Mouse (Mus musculus): ENCODE data around the gene Colca2.
A peak's percentile ranks its signal among the peaks of the same experiment; 100 is the strongest.

The Colca2 gene

DNA sequence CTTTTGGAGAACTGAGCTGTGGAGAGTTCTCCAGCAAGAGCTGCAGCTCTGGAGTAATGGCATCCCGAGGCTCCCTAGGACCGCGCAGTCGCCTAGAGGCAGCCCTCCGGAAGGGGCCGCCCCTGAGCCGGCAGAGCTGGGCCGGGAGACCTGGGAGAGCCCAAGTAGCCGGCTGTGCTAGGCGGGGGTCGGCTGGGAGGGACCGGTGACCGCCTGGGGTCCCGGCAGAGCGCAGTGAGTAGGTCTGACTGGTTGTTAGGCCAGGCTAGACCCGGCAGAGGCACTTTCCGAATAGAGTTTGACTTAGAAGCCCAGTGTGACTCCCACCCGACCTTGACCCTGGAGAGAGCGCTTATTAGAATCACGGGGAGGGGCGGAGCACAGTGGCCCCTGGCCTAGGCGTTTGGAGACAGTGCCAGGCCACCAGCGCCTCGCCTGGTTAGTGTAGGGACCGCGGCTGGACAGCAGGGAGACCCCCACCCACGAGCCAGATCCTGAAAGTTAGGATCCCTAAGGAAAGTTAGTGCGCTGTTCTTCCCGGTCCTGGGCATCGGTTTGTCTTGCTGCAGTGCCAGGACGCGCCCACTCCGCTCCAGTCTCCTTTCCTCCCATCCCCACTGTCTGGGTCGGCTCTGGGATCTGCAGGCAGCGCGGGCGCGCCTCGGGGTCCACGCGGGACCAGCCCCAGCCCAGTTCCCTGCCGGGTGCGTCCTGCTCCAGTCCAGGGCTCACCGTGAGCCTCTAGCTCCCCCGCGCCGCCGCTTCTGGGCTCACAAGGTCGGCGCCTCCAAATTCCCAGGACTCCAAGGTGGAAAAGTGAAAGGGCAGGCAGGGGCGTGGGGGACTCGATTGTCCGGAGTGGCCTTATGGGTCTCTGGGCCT lies at the start of gene Colca2:
Colca2 (minus strand) TSS at position 70 of the 882 bp plus-strand sequence.
- DNase-seq: peak; percentile 52

DNA sequence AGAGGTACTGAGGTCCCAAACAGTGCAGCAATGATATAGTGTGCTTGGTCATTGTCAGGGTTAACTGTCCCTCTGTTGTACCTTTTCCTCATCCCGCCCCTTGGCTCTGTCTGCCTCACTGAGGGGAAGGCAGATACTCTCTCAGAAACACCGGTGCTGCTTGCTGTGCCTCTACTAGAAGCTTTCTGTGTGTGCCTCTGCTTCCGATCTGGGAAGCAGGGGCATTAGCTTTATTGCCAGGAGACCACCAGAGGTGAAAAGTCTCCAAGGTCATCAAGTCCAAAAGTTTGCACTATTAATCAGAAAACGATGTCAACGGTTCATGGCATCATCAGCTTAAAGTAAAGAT lies 49.2 kb upstream of the Colca2 start:
- DNase-seq: no peak

DNA sequence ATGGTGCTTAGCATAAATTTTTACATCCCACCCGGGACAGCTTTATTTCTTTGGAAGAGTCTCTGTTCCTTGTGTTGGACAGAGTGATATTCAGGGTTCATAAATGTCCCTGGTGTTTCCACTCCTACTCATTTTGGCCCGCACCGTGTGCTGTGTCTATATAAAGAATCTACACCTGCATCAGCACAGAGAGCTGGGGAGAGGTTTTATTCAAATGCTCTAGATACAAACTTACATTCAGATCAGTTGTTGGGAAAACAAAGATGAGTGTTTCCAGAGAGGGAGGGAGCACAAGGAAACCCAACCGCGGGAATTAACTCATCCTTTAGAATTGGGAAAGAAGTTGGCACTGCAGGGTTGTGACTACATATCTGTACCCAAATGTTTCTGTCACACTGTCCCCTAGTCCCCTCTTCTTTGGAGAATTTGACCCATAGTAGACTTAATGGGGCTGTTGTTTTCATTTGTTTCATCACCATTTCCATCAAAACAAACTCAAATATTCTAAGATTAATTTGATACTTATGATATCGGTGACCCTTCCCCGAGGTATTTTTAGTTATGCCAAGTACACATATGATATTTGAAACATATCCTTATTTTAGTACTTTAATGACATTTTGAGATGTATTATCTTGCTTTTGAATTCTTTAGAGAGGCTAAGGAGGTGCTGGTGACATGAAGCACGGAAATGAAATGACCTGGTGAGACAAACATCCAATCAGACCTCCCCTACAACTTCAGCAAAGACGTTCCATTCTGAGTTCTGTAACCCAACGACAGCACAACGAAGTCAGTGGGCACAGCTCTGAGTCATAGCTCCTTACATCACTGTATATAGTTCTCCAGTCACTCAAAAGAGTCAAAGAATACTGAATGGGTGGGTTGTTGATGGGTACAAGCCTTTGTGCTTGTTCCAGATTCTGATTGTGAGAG lies 48.5 kb upstream of the Colca2 start:
- no peak for DNase-seq

DNA sequence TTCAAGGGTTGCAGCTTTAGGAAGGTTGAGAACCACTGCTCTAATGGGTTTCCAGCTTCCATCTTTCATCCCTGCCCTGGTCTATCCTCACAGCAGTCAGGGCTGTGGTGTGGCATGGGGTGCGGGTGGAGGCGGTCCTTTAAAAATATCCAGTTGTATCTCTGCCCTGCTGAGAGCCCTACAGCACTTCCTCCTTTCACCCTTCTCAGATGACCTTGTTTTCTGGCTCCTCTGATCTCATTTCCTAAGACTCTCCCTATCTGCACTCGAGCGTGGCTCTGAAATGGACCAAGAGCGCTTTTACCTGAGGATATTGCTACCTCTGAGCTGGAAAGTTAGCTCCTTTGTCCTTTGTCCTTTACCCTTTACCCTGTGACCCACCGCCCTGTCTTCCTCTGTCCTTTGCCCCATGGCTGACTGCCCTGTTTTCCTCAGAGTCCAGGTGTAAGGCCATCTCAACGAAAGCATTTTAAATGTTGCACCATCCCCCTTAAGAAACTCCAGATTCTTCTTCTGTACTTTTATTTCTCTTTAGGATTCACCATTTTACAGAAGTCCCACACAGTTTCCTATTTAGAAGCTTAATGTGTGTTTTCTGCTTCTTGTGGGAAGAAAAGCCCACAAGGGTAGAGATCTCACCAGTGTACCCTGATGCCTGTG lies 46.2 kb upstream of the Colca2 start:
- DNase-seq: no peak

DNA sequence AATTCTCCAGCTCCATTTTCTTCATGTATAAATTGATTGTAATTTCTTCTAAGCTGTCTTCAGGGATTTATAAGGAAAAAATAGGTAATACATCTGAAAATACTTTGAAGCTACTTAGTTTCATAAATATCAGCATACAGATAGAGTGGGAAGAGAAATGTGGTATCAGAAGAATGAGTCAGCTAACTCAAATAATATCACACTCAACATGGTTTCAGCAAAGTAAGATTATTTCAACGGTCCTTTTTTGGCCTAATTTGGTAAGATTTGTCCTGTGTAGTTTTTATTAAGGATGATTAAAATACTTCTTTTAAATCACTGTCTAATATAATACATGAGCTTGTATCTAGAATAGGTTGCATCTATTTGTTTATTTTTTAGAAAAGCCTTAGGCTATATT lies 41.7 kb upstream of the Colca2 start:
- DNase-seq: no peak

DNA sequence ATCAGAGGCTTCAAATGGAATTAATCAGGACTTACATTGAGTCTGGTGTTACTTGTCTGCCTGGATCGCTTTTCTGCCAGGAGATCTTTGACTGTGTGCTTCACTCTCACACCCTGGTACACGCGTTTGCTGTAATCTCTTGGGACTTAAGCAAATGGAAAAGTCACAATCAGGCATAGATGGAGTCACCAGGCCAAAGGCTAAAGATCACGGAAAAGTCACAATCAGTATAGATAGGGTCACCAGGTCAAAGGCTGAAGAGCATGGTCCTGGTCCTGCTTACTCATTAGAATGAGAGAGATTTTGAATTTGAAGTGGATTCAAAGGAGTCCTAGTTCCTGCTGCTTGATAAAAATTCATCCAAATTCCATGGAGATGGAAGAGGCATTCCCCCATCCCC lies 39.9 kb upstream of the Colca2 start:
- no peak for DNase-seq

DNA sequence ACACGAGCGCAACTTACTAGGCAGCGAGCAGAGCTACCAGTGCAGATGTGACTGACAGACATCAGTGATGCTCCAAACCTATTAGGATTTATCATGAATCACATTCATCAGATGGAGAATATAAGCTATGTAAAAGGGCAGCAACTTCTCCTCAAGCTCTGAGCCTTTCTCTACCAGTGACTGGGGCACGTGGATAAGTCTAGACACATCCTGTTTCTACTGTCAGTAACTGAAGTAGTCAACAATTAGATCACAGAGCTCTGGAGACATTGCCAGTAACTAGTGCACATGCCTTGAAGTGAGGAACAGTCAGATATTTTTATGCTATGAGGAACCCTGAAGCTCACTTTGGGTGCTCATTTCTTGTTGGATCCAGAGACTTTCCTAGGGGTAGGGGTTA lies 39.0 kb upstream of the Colca2 start:
- no peak for DNase-seq

DNA sequence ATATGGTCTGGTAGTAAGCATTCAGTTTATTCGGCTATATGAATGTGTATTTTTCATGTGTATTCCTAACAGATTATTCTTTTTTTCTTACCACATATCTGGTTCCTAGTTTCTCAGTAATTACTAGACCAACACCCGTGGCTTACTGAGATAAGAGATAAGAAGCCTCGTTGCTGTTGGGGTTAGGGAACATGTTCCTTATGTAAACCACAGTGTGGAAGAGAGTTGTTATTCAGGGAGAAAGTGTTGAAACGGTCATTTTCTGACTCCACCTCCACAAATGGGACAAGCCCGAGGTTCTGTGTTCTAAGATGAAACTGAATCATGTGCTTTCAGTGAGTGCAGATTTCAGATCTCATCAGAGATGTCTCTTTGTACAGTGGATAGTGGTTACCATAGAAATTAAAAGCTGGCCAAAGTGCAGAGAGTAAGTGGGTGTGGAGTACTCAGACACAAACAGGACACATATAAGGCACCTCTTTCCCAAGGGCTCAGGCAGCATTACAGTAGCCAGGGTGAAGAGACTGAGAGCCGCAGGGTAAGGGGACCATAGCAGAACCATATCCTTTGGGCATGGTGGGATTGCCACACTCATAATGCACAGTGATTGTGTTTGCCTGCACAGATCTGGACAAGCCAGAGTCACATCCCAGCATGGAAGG lies 37.2 kb upstream of the Colca2 start:
- no peak for DNase-seq

DNA sequence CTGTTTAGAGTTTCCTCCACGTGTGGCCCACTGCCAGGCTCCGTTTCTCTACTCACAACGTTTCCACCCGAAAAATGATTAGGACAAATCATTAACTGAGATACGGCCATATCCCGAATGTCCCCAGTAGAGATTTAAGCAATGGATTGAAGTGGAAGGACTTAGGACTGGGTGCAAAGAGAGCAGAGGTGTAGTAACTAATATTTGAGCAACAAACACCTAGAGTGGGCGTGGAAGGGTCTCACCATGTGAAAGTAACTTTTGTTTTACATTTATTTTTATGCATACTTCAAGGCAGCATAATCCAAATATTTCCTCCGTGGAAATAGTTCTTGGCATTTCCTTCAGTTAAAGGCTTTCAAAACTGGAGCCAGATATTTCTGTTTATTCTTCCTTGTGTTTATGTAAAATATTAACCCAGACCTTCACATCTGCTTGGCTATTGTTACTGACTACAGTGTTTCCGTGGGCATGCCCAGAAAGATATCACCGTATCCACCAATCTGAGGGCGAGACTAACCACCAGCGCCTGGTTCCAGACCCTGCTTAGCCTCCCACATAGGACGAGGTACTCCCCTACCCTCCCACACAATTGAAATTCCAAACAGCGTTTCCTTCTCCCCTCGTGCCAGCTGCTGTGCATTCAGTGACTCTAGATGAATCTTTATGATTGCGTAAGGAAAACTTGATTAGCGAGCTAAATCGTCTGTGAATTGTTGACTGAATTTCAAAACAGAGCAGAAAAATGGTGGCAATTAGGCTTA lies 34.4 kb upstream of the Colca2 start:
- no peak for DNase-seq

DNA sequence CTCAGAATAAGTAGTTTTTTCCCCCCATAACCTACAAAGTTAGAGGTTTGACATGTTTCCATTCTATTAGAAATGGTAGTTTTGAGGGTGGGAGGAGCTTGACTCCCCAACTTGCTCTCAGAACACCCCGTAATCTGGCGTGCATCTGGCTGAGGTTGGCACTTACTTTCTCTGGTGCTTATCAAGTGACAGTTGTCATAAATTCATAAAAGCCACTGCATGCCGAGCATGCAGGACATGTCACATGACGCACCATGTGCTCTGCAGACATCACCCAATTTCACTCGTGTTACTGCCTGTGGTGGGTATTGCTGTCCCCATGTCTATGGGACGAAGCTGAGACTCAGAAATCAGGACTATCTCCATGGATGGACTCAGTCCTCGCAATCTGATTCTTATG lies 32.1 kb upstream of the Colca2 start:
- no peak for DNase-seq

DNA sequence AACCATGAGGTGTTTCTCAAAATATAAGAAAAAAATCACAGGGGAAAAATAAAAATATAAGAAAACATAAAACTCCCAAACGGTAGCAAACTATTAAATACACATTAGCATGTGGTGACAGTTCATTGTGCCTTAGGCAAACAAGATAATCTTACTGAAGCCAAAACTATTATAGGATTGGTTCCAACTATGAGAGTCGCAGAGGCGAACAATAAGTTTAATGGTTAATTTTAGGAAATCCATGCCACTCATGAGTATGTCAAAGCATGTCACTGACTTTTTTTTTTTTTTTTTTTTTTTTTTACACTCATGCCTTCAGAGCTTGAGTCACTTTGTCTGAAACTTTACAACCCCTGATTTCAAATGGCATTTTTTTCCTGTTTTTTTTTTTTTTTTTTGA lies 28.0 kb upstream of the Colca2 start:
- no peak for DNase-seq

DNA sequence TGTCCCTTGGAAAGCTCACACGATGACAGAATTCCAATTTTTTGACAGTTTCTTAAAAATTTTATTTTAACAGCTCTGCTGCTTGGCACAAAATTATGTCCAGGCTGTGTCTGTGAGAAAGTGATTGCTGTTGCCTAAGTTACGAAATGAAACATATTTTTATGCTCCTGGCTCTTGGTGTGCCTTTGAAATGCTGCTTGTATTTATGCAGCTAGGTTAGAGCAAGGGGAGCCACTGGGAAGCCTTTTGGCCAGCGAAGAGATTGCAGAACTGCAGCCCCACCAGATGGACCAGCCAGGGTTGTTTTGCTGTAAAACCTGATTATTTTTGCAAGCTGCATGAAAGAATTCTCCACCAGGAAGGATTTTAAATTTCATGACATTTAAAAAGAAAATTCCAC lies 26.8 kb upstream of the Colca2 start:
- DNase-seq: no peak

DNA sequence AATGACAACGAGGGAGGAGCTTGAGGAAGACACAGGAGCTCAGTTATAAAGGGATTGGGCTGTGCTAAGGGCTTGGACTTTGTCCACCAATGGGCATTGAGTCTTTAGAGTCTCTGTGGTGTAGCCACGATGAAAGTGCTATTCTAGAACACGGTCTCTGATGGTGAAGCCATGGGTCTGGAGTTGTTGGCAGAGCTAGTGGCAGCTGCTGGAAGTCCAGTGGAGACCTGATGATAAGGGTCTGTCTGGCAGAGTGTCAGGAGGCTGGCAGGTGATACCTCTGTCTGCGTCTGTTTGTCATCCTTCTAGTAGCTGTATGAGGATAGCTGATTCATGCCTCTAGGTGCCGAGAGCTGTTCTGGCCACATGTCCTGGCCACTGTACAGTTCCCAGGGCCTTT lies 25.6 kb upstream of the Colca2 start:
- no peak for DNase-seq

DNA sequence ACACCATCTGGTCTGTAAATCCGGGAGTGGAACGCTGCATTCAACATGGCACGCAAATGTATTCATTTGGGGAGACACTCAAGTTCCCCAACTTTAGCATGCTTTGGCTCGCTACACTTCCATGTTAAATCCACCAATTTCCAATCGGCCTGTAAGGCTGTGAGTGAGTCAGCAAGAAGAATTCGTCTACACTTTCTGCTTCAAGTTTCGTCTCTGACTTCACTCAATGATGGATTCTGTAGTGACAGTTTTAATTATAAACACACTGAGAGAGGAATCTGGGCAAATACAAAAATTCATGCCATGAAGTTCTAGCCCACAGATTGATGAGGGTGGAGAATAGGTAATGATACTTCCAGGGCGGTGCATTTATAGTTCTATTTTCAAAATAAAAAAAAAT lies 15.2 kb upstream of the Colca2 start:
- DNase-seq: no peak

DNA sequence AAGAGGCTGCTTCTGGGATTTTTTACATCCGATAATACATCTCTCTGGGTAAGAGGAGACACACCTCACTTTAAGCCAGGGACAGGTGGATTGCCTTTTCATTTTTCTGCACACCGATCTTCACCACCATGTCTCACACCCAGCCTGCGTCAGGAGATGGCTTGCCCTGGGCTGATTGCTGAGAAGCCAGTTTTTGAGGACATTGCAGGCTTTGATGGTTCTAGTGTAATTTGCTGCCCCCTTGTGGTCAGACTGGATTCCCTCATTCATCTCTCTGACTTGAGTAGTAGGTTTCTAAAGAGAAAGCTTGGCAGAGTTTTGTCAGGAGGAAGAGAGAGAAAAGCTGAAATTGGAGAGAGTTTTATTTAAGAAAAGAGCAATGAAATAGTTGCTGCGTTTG lies 14.3 kb upstream of the Colca2 start:
- DNase-seq: peak; percentile 74

DNA sequence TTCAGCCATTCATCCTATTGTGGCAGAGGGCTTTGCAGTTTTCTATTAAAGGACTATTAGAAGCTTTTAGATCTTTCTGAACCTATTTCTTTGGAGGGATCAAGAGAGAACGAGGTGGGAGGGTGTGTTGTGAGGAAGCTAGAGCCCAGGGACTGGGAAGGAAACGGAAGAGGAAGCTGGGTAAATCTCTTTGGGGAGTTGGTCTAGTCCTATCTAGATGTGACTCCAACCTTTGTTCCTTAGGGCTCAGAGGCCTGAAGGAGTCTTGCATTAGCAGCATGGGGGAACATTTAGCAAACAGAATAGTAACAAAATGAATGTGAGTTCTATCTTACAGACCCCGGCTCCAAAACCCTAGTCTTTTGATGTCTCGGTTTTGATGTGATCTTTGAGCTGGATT lies 12.6 kb upstream of the Colca2 start:
- no peak for DNase-seq

DNA sequence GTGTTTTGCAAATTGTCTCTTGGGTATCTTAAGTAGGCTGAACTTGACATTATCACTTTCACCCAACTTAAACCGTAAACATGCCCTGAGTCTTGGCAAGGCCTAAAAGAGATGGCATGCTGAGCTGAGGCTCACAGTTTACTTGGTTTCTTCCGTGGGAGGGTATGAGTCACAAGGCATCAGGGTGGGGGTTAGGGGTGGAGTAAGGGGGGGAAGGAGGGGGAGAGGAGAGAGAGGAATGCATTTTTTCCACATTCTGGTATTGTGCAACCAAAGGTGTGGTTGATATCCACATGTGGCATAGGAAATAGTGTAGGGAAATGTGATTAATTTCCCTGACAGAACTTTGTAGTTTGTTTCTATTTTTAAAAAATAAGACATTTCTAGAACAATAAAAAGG lies 7.7 kb upstream of the Colca2 start:
- DNase-seq: no peak

DNA sequence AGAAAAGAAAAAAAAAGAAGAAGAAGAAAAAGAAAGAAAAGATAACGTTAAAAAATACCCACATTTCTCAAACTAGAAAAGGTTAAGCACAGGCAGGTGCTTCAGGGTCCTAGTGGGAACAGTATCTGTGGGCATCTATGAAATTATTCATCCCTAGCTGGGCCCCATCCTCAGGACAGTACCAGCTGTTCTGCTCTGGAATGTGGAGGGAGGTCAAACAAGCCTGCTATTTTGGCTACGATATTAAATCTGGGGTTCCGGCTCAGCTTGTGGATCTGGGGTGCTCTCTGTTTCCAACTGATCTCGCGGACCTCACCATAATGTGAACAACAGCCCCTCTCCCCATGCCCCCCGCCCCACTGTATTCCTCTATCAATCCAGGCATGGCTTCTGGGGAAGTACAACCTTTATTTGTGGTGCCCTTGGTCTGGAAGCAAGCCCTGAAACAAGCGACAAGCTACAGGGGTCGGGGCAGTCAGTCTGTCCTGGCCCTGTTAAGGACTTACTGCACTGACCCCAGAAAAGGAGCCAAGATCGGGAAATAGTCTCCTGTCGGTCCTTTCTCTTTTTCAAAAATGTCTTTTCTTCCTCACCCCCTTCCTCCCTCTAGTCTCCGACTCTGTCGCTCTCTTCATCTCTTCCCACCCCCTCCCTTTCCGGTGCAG lies 403 bp downstream of the Colca2 start:
- DNase-seq: no peak

DNA sequence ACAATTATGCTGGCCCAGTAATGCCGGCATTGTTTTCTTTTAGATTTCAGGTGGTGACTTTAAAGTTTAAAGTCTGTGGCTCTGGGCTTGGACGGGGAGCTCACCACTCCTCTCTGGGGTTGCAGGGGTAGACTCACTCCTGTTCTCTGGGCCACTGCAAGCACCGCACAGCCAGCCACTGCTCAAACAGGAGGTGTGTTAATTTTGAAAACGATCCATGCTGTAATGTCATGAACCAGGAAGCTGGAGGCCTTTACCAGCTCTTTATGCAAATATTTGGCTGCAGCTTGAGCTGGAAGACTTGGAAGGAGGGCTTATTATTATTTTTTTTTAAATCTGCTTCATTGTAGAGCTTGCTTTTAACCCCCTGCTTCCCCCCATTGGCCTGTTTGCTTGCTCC lies 3.7 kb downstream of the Colca2 start:
- no peak for DNase-seq

DNA sequence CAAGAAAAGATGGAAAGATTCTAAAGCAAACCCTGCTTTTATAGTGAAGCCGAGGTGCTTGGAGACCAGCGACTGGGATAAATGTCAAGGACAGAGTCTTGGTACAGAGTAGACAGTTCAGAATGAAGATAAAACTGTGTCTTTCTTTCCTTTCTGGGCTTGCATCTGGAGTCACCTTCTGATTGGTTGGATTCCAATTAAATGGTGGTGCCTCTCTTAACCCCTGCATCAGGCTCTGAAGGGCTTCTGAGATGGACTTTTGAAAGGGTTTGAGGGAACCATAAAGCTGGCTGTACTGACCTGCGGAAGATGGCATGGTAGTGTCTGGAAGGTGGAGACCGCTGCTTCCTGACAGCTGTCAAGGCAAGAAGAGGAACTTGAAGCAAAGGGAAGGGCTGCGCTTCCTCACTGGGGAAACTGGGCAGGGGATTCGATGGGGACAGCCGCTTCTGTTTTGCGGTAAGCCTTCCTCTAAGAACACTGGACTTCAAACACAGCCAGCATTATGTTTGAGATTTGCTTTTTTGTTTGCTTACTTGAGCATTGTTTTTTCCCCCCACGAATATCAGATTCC lies 4.7 kb downstream of the Colca2 start:
- no peak for DNase-seq

DNA sequence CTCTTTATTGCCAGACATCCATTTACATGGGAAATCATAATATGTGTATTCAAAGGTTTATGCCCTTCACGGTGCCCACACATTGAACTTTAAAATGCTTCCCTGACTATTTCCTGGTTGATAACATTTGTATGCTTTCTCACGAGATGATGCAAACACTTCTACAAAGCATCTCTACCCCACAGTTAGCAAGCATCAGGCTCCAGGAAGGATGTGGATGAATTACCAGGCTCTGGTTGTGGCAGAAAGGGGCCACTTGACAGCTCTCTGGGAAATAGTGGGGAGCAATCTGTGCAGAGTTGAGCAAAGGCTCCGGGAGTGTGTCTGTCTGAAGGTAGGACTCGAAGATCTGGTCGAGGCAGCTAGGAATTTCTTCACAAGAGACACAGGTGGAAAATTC lies 6.3 kb downstream of the Colca2 start:
- no peak for DNase-seq

Measured in thymus, postnatal 25 days (tissue).